Mouse (Mus musculus) midbrain, embryonic 15.5 days (tissue): ENCODE measurements around the gene Ahr. TPM values are rescaled to one million over a fixed set of nuclear protein-coding genes. Genes with fewer than 3 reads are reported as not detected.

Source experiments
- ATAC-seq: fragments of 200-750 bp; cut with Nextera tagmentation; replicated peaks from 2 replicates; pipeline ENCODE4 v1.8.0; 2017; ENCODE audit warnings: moderate TSS enrichment
- H3K27ac ChIP-seq: fragments of 300-500 bp; sonication (generic); 2 replicates; pipeline ENCODE4 v1.5.1; 2015; ENCODE audit warnings: mild to moderate bottlenecking, inconsistent platforms
- H3K27me3 ChIP-seq: fragments of 300-500 bp; sonication (generic); replicated peaks from 2 replicates; pipeline ENCODE4 v1.6.1; 2015; ENCODE audit warnings: inconsistent platforms
- H3K36me3 ChIP-seq: fragments of 300-500 bp; sonication (generic); replicated peaks from 2 replicates; pipeline ENCODE4 v1.6.1; 2015; ENCODE audit warnings: inconsistent platforms
- H3K4me1 ChIP-seq: fragments of 300-500 bp; sonication (generic); 2 replicates; pipeline ENCODE4 v1.6.1; 2015; ENCODE audit warnings: inconsistent platforms
- H3K4me2 ChIP-seq: fragments of 300-500 bp; sonication (generic); 2 replicates; pipeline ENCODE4 v1.6.1; 2015; ENCODE audit warnings: inconsistent platforms, mild to moderate bottlenecking, moderate library complexity
- H3K4me3 ChIP-seq: fragments of 300-500 bp; sonication (generic); 2 replicates; pipeline ENCODE4 v1.5.1; 2015; ENCODE audit warnings: mild to moderate bottlenecking, inconsistent platforms
- H3K9ac ChIP-seq: fragments of 300-500 bp; sonication (generic); 2 replicates; pipeline ENCODE4 v1.6.1; 2015; ENCODE audit warnings: mild to moderate bottlenecking, inconsistent platforms
- H3K9me3 ChIP-seq: fragments of 300-500 bp; sonication (generic); 2 replicates; pipeline ENCODE4 v1.6.1; 2016; ENCODE audit warnings: inconsistent platforms
- WGBS: fragments of 180-500 bp; shearing (Covaris S2); methylation state at CpG from one replicate; pipeline ENCODE4 v1.1.7; 2015; ENCODE audit warnings: mixed read lengths; 5-methylcytosine and 5-hydroxymethylcytosine counted together
- polyA plus RNA-seq: library from polyadenylated mRNA; unstranded; fragments of >200 nt; fragmentation: Nextera tagmentation; extraction: Ambion mirVana; gene quantifications from 2 replicates; pipeline ENCODE4 v1.2.1, GENCODE M21; 2015

Gene Ahr
- polyA plus RNA-seq, 1 experiment from 2014 or later, result 3.0 TPM

- peak overlapping the region; percentile 95 for H3K4me3 ChIP-seq
- no peak overlapping the region for H3K27ac ChIP-seq
- H3K4me1 ChIP-seq, result peaks cover 10% of the 10 kb centered on the region
- H3K9ac ChIP-seq, result no peak overlapping the region; the same call in 1 of the 2 replicates
- 0 out of 2 replicates have a peak, but pooled peaks cover 3% of the 10 kb centered on the region for H3K27me3 ChIP-seq
- H3K4me2 ChIP-seq, result peak overlapping the region; percentile 96
- no peaks in the 10 kb centered on the region for H3K36me3 ChIP-seq
- no peaks in the 10 kb centered on the region for H3K9me3 ChIP-seq
- ATAC-seq, result no peak
These were observed 1.1 kb downstream of the Ahr start for GRCm38 (mm10) chr12:35533748-35534113.

GRCm38 (mm10) chr12:35533133-35533532, 1.7 kb downstream of the Ahr start:
- Histone ChIP-seq H3K9ac (no peak overlapping the region), H3K27me3 (0 out of 2 replicates have a peak, but pooled peaks cover 3% of the 10 kb centered on the region), H3K4me2 (no peak overlapping the region), H3K4me3 (no peak overlapping the region), H3K4me1 (peaks cover 10% of the 10 kb centered on the region), H3K27ac (no peak overlapping the region), H3K9me3 (no peaks in the 10 kb centered on the region), H3K36me3 (no peaks in the 10 kb centered on the region)
- WGBS, result 66% methylated on average over 5 of the region's 5 CpGs
- ATAC-seq, result no peak

GRCm38 (mm10) chr12:35532151-35532550, 2.7 kb downstream of the Ahr start:
- no peak overlapping the region for H3K4me2 ChIP-seq
- H3K27me3 ChIP-seq, result 0 out of 2 replicates have a peak, but pooled peaks cover 3% of the 10 kb centered on the region
- H3K27ac ChIP-seq, result no peak overlapping the region
- no peak overlapping the region for H3K9ac ChIP-seq
- ATAC-seq, result no peak
- H3K9me3 ChIP-seq, result no peaks in the 10 kb centered on the region
- peaks cover 10% of the 10 kb centered on the region for H3K4me1 ChIP-seq
- 21% methylated on average over 5 of the region's 5 CpGs for WGBS
- no peak overlapping the region for H3K4me3 ChIP-seq
- H3K36me3 ChIP-seq, result no peaks in the 10 kb centered on the region

GRCm38 (mm10) chr12:35530587-35530986, 4.3 kb downstream of the Ahr start:
- Histone ChIP-seq H3K9me3 (no peaks in the 10 kb centered on the region), H3K9ac (no peak overlapping the region), H3K4me1 (peaks cover 10% of the 10 kb centered on the region), H3K36me3 (no peaks in the 10 kb centered on the region), H3K4me2 (no peak overlapping the region), H3K4me3 (no peak overlapping the region), H3K27me3 (0 out of 2 replicates have a peak, but pooled peaks cover 3% of the 10 kb centered on the region), H3K27ac (no peak overlapping the region)
- no peak for ATAC-seq

- Histone ChIP-seq H3K4me2 (no peak overlapping the region), H3K4me1 (no peaks in the 10 kb centered on the region), H3K36me3 (no peaks in the 10 kb centered on the region), H3K27ac (no peak overlapping the region), H3K9me3 (no peaks in the 10 kb centered on the region), H3K27me3 (0 out of 2 replicates have a peak, but pooled peaks cover under 1% of the 10 kb centered on the region), H3K4me3 (no peak overlapping the region), H3K9ac (no peak overlapping the region)
- 87% methylated on average over 6 of the region's 6 CpGs for WGBS
- no peak for ATAC-seq
These were observed 7.4 kb downstream of the Ahr start for GRCm38 (mm10) chr12:35527429-35527828.

GRCm38 (mm10) chr12:35522585-35523103, 12.2 kb downstream of the Ahr start:
- Histone ChIP-seq H3K4me1 (no peaks in the 10 kb centered on the region), H3K9ac (no peak overlapping the region), H3K27ac (no peak overlapping the region), H3K4me3 (no peak overlapping the region), H3K9me3 (no peaks in the 10 kb centered on the region), H3K27me3 (no peaks in the 10 kb centered on the region), H3K36me3 (no peaks in the 10 kb centered on the region), H3K4me2 (no peak overlapping the region)
- WGBS, result 94% methylated on average over 9 of the region's 9 CpGs
- ATAC-seq, result no peak

GRCm38 (mm10) chr12:35515621-35516020, 19.2 kb downstream of the Ahr start:
- Histone ChIP-seq H3K9me3 (no peaks in the 10 kb centered on the region), H3K9ac (no peak overlapping the region), H3K27me3 (no peaks in the 10 kb centered on the region), H3K36me3 (no peaks in the 10 kb centered on the region), H3K4me1 (no peaks in the 10 kb centered on the region), H3K4me2 (no peak overlapping the region), H3K27ac (no peak overlapping the region), H3K4me3 (no peak overlapping the region)
- WGBS, result 73% methylated on average over 3 of the region's 3 CpGs
- ATAC-seq, result no peak

GRCm38 (mm10) chr12:35514671-35515070, 20.2 kb downstream of the Ahr start:
- H3K9ac ChIP-seq, result no peak overlapping the region
- H3K36me3 ChIP-seq, result no peaks in the 10 kb centered on the region
- no peak overlapping the region for H3K4me3 ChIP-seq
- WGBS, result 36% methylated on average over 2 of the region's 2 CpGs
- no peak overlapping the region for H3K4me2 ChIP-seq
- no peaks in the 10 kb centered on the region for H3K9me3 ChIP-seq
- ATAC-seq, result no peak
- H3K4me1 ChIP-seq, result no peaks in the 10 kb centered on the region
- H3K27ac ChIP-seq, result no peak overlapping the region
- H3K27me3 ChIP-seq, result no peaks in the 10 kb centered on the region

GRCm38 (mm10) chr12:35510711-35511110, 24.1 kb downstream of the Ahr start:
- Histone ChIP-seq H3K36me3 (no peaks in the 10 kb centered on the region), H3K4me1 (no peaks in the 10 kb centered on the region), H3K27ac (no peak overlapping the region), H3K4me2 (no peak overlapping the region), H3K9me3 (no peaks in the 10 kb centered on the region), H3K4me3 (no peak overlapping the region), H3K27me3 (no peaks in the 10 kb centered on the region), H3K9ac (no peak overlapping the region)
- WGBS, result 95% methylated on average over 5 of the region's 5 CpGs
- no peak for ATAC-seq

GRCm38 (mm10) chr12:35506383-35506782, 28.5 kb downstream of the Ahr start:
- H3K27me3 ChIP-seq, result no peaks in the 10 kb centered on the region
- 88% methylated on average over 2 of the region's 2 CpGs for WGBS

GRCm38 (mm10) chr12:35504081-35504480, 30.8 kb downstream of the Ahr start:
- Histone ChIP-seq H3K27ac (no peak overlapping the region), H3K27me3 (no peaks in the 10 kb centered on the region), H3K4me2 (no peak overlapping the region), H3K4me1 (no peaks in the 10 kb centered on the region), H3K36me3 (peaks cover 5% of the 10 kb centered on the region; the same call in 1 of the 2 replicates), H3K9ac (no peak overlapping the region), H3K4me3 (no peak overlapping the region), H3K9me3 (no peaks in the 10 kb centered on the region)
- 91% methylated on average over 15 of the region's 15 CpGs for WGBS
- no peak for ATAC-seq

More at GRCm38 (mm10) chr12:35506383-35506782, 28.5 kb downstream of the Ahr start:
- Histone ChIP-seq H3K4me1 (no peaks in the 10 kb centered on the region), H3K4me2 (no peak overlapping the region), H3K27ac (no peak overlapping the region), H3K9ac (no peak overlapping the region), H3K4me3 (no peak overlapping the region), H3K36me3 (peaks cover 5% of the 10 kb centered on the region; the same call in 1 of the 2 replicates), H3K9me3 (no peaks in the 10 kb centered on the region)
- no peak for ATAC-seq

- no peak overlapping the region for H3K4me2 ChIP-seq
- H3K4me3 ChIP-seq, result no peak overlapping the region
- no peaks in the 10 kb centered on the region for H3K9me3 ChIP-seq
- 88% methylated on average over 7 of the region's 7 CpGs for WGBS
- ATAC-seq, result no peak
- H3K27me3 ChIP-seq, result no peaks in the 10 kb centered on the region
- H3K36me3 ChIP-seq, result peaks cover 5% of the 10 kb centered on the region; the same call in 1 of the 2 replicates
- H3K4me1 ChIP-seq, result no peaks in the 10 kb centered on the region
- no peak overlapping the region for H3K27ac ChIP-seq
- no peak overlapping the region for H3K9ac ChIP-seq
These were observed 31.3 kb downstream of the Ahr start for GRCm38 (mm10) chr12:35503586-35503985.

- Histone ChIP-seq H3K4me3 (no peak overlapping the region), H3K36me3 (peaks cover 5% of the 10 kb centered on the region; the same call in 1 of the 2 replicates), H3K27me3 (no peaks in the 10 kb centered on the region), H3K9ac (no peak overlapping the region), H3K9me3 (no peaks in the 10 kb centered on the region), H3K4me2 (no peak overlapping the region), H3K27ac (no peak overlapping the region), H3K4me1 (no peaks in the 10 kb centered on the region)
- 17% methylated on average over 2 of the region's 2 CpGs for WGBS
- no peak for ATAC-seq
These were observed 33.4 kb downstream of the Ahr start for GRCm38 (mm10) chr12:35501476-35501875.
